Comparison of ENCODE assay signal across 8 mouse cellular contexts in the genomic region with DNA sequence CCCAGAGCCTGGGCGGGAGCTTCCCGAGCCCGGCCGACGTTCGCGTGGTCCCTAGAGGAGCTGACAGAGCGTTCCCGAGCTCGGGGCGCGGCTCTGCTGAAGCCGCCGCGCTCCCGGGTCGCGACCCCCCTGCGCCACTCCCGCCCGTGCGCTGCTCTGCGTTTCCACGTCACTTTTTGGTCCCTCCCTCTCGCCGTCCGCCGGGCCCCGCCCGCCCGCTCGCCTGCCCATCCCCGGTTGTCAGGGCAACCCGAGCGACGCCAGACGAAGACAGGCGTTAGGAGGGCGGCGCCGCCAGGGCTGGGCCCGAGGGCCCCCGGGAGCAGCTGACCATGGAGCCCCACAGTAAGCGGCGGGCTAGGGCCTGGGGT. TPM values are rescaled to one million over a fixed set of nuclear protein-coding genes. Genes with fewer than 3 reads are reported as not detected.
DNase-seq lines count a peak whose midpoint lies in the region; ATAC-seq and TF ChIP-seq lines count a peak whose summit lies in the region.

A gene (plus strand): TSS at position 236 of the 371 bp plus-strand sequence.

- H3K4me1 ChIP-seq in hindbrain, embryonic 12.5 days: peaks cover 18% of the 10 kb centered on the region

- H3K4me2 ChIP-seq in hindbrain, embryonic 12.5 days (replicated peaks): peak within 1 kb of the TSS; percentile 78

- peak; percentile 70 for ATAC-seq in Patski
- ATAC-seq in hindbrain, embryonic 12.5 days (ENCODE audit: low FRiP score): peak; percentile 95

- H3K9me3 ChIP-seq in hindbrain, embryonic 12.5 days (replicated peaks): no peaks in the 10 kb centered on the region

- DNase-seq in Patski (ENCODE audit: low read depth, low spot score): no peak
- peak; percentile 84 for DNase-seq in cerebellum, adult 9-11 months
- peak; percentile 78 to 85 for DNase-seq in frontal cortex, postnatal 10 days (ENCODE audit: low spot score in 2 of 2)
- DNase-seq in left cerebral cortex, adult 11 months (ENCODE audit: low spot score): peak; percentile 68
- peak; percentile 92 to 94 for DNase-seq in lung, postnatal 4 days
- DNase-seq in retina, postnatal 1 day: peak; percentile 97
- peak; percentile 81 to 85 for DNase-seq in urinary bladder, adult 18-20 months (ENCODE audit: low spot score in 2 of 2)

- TF ChIP-seq CTCF in Patski (IDR thresholded peaks at IDR 0.05): no peak

- H3K36me3 ChIP-seq in hindbrain, embryonic 12.5 days: no peaks in the 10 kb centered on the region

- 0% methylated on average over 45 of the region's 45 CpGs for WGBS in hindbrain, embryonic 12.5 days

- no peak within 1 kb of the TSS for H3K27ac ChIP-seq in hindbrain, embryonic 12.5 days

- in situ Hi-C loops in Patski (cut with MboI; ENCODE audit: low pct_unique_long_range_greater_than_20kb): no loop called here

- H3K27me3 ChIP-seq in Patski: no peaks in the 10 kb centered on the region
- no peaks in the 10 kb centered on the region for H3K27me3 ChIP-seq in hindbrain, embryonic 12.5 days

- CTCF ChIA-PET in Patski (lab: Charles Lee): interaction anchor here (1.0 to 2.2 kb wide), 3 partner anchors 17 to 29 kb away, joined by 3 to 7 read pairs (median 4); no protein-coding TSS in a partner anchor

- POLR2A ChIA-PET in Patski (lab: Charles Lee): interaction anchor here (0.7 to 2.4 kb wide), 4 partner anchors 12 to 68 kb away, joined by 3 to 8 read pairs (median 4); no protein-coding TSS in a partner anchor

- H3K9ac ChIP-seq in hindbrain, embryonic 12.5 days: peak within 1 kb of the TSS; percentile 72

- peak within 1 kb of the TSS; percentile 64 for H3K4me3 ChIP-seq in hindbrain, embryonic 12.5 days

RNA-seq across cellular contexts. Expression of the gene that starts here (rescaled TPM):
- 2.4 TPM for polyA plus RNA-seq in Patski (2021)
- 2.4 and 3.2 TPM in 2 replicates for polyA plus RNA-seq in hindbrain, embryonic 12.5 days (2016; fragmentation: Nextera tagmentation; extraction: Ambion mirVana)
